Mouse (Mus musculus) CH12.LX (cell line): ENCODE measurements around the gene Adgrg6. TPM values are rescaled to one million over a fixed set of nuclear protein-coding genes. Genes with fewer than 3 reads are reported as not detected.

Experiments
- DNase-seq: peaks from one replicate; pipeline ENCODE4 v3.0.0-alpha.2; 2013; ENCODE audit errors: extremely low read depth
- H3K27ac ChIP-seq: 2 replicates; pipeline ENCODE4 v1.5.1; 2012; ENCODE audit warnings: low read depth, mild to moderate bottlenecking, control low read depth, moderate library complexity; ENCODE audit not compliant: insufficient read depth
- H3K27me3 ChIP-seq: replicated peaks from 2 replicates; pipeline ENCODE3; 2012; ENCODE audit warnings: inconsistent platforms
- H3K36me3 ChIP-seq, 2 experiments: replicated peaks in 1 of 2; 2 replicates each; pipeline versions ENCODE3 to v1.6.1; 2012; ENCODE audit warnings: inconsistent platforms in 1 of 2, low read length in 1 of 2, mild to moderate bottlenecking in 1 of 2, mixed read lengths in 1 of 2, moderate library complexity in 1 of 2; ENCODE audit not compliant: control insufficient read depth in 1 of 2, insufficient read depth in 1 of 2
- H3K4me1 ChIP-seq, 2 experiments: 2 replicates each; pipeline ENCODE4 v1.6.1; 2012; ENCODE audit warnings: inconsistent platforms in 1 of 2, moderate library complexity in 1 of 2; ENCODE audit not compliant: insufficient read depth in 2 of 2, control insufficient read depth in 1 of 2
- H3K4me2 ChIP-seq: 2 replicates; pipeline ENCODE4 v1.6.1; 2012; ENCODE audit warnings: low read depth, mild to moderate bottlenecking, control low read depth; ENCODE audit not compliant: poor library complexity, insufficient read depth, severe bottlenecking
- H3K4me3 ChIP-seq, 3 experiments: fragments of 150-350 bp in 1 of 3; sonication (generic) in 1 of 3; replicated peaks in 1 of 3; 2 replicates each; pipeline versions ENCODE3 to v1.5.1; 2011 to 2012; ENCODE audit warnings: low read depth in 2 of 3, low read length in 2 of 3, mild to moderate bottlenecking in 2 of 3, moderate library complexity in 2 of 3, control low read depth in 1 of 3, improper control_type of control experiment in 1 of 3, inconsistent platforms in 1 of 3, mixed read lengths in 1 of 3; ENCODE audit not compliant: poor library complexity in 1 of 3
- H3K79me2 ChIP-seq: replicated peaks from 2 replicates; pipeline ENCODE4 v1.6.1; 2012; ENCODE audit warnings: mild to moderate bottlenecking, moderate library complexity; ENCODE audit not compliant: control insufficient read depth, poor library complexity, insufficient read depth, severe bottlenecking; ENCODE audit errors: extremely low read depth
- H3K9ac ChIP-seq: 2 replicates; pipeline ENCODE4 v1.6.1; 2012; ENCODE audit warnings: low read depth, mild to moderate bottlenecking, control low read depth, moderate library complexity; ENCODE audit not compliant: insufficient read depth
- H3K9me3 ChIP-seq: replicated peaks from 2 replicates; pipeline ENCODE3; 2012; ENCODE audit warnings: low read length, inconsistent platforms, mixed read lengths
- BHLHE40 ChIP-seq: IDR thresholded peaks from 2 replicates; pipeline ENCODE4 v1.6.1; 2011; ENCODE audit warnings: mild to moderate bottlenecking, low read depth, low read length, improper control_type of control experiment
- CHD1 ChIP-seq: IDR thresholded peaks from 2 replicates; pipeline ENCODE4 v1.6.1; 2012; ENCODE audit warnings: low read depth, low read length, improper control_type of control experiment, inconsistent platforms
- CHD2 ChIP-seq: IDR thresholded peaks from 2 replicates; pipeline ENCODE4 v1.6.1; 2011; ENCODE audit warnings: low read length, improper control_type of control experiment
- CTCF ChIP-seq, 2 experiments: IDR thresholded peaks in 1 of 2; conservative IDR thresholded peaks in 1 of 2; 2 replicates each; pipeline ENCODE4 v1.5.1; 2011 to 2012; ENCODE audit warnings: low read depth in 2 of 2, low read length in 2 of 2, improper control_type of control experiment in 1 of 2, inconsistent platforms in 1 of 2, mild to moderate bottlenecking in 1 of 2, moderate library complexity in 1 of 2
- E2F4 ChIP-seq: IDR thresholded peaks from 2 replicates; pipeline ENCODE4 v1.6.1; 2011; ENCODE audit warnings: low read depth, low read length, improper control_type of control experiment; ENCODE audit not compliant: insufficient replicate concordance
- EP300 ChIP-seq: IDR thresholded peaks from 2 replicates; pipeline ENCODE4 v1.6.1; 2011; ENCODE audit warnings: low read length, improper control_type of control experiment
- ETS1 ChIP-seq: conservative IDR thresholded peaks from 2 replicates; pipeline ENCODE4 v1.6.1; 2012; ENCODE audit warnings: low read depth, mild to moderate bottlenecking, inconsistent platforms, low read length, improper control_type of control experiment, moderate library complexity
- GABPA ChIP-seq: IDR thresholded peaks from 2 replicates; pipeline ENCODE4 v1.6.1; 2012; ENCODE audit warnings: low read depth, low read length, improper control_type of control experiment, inconsistent platforms; ENCODE audit not compliant: insufficient replicate concordance
- HCFC1 ChIP-seq: IDR thresholded peaks from 2 replicates; pipeline ENCODE4 v1.6.1; 2012; ENCODE audit warnings: low read depth, mild to moderate bottlenecking, inconsistent platforms, low read length, improper control_type of control experiment
- IRF4 ChIP-seq: IDR thresholded peaks from 2 replicates; pipeline ENCODE4 v1.6.1; 2014; ENCODE audit warnings: low read depth, mild to moderate bottlenecking, inconsistent platforms, low read length, improper control_type of control experiment
- JUN ChIP-seq: IDR thresholded peaks from 2 replicates; pipeline ENCODE4 v1.6.1; 2011; ENCODE audit warnings: low read depth, mild to moderate bottlenecking, low read length, improper control_type of control experiment, moderate library complexity; ENCODE audit not compliant: insufficient read depth
- JUND ChIP-seq: conservative IDR thresholded peaks from 2 replicates; pipeline ENCODE4 v1.6.1; 2011; ENCODE audit warnings: low read depth, low read length, improper control_type of control experiment
- KAT2A ChIP-seq: IDR thresholded peaks from 2 replicates; pipeline ENCODE4 v1.6.1; 2012; ENCODE audit warnings: low read length, improper control_type of control experiment, inconsistent platforms; ENCODE audit not compliant: insufficient replicate concordance
- MAX ChIP-seq: IDR thresholded peaks from 2 replicates; pipeline ENCODE4 v1.6.1; 2011; ENCODE audit warnings: low read length, improper control_type of control experiment
- MAZ ChIP-seq: IDR thresholded peaks from 2 replicates; pipeline ENCODE4 v1.6.1; 2012; ENCODE audit warnings: low read depth, mild to moderate bottlenecking, inconsistent platforms, low read length, improper control_type of control experiment, moderate library complexity
- MXI1 ChIP-seq: IDR thresholded peaks from 2 replicates; pipeline ENCODE4 v1.6.1; 2011; ENCODE audit warnings: mild to moderate bottlenecking, low read depth, low read length, improper control_type of control experiment
- NELFE ChIP-seq: IDR thresholded peaks from 2 replicates; pipeline ENCODE4 v1.6.1; 2011; ENCODE audit warnings: low read depth, low read length, improper control_type of control experiment
- PAX5 ChIP-seq: IDR thresholded peaks from 2 replicates; pipeline ENCODE4 v1.6.1; 2012; ENCODE audit warnings: low read length, inconsistent platforms, mixed read lengths
- POLR2A ChIP-seq: IDR thresholded peaks from 2 replicates; pipeline ENCODE4 v1.6.1; 2011; ENCODE audit warnings: low read depth, mild to moderate bottlenecking, improper control_type of control experiment, low read length
- POLR2AphosphoS2 ChIP-seq: IDR thresholded peaks from 2 replicates; pipeline ENCODE4 v1.6.1; 2011; ENCODE audit warnings: low read depth, low read length, improper control_type of control experiment
- RAD21 ChIP-seq: IDR thresholded peaks from 2 replicates; pipeline ENCODE4 v1.6.1; 2011; ENCODE audit warnings: low read depth, mild to moderate bottlenecking, low read length, improper control_type of control experiment, moderate library complexity
- SIN3A ChIP-seq: IDR thresholded peaks from 2 replicates; pipeline ENCODE4 v1.6.1; 2012; ENCODE audit warnings: low read length, improper control_type of control experiment, inconsistent platforms
- SMC3 ChIP-seq: IDR thresholded peaks from 2 replicates; pipeline ENCODE4 v1.6.1; 2011; ENCODE audit warnings: low read depth, low read length, improper control_type of control experiment
- TBP ChIP-seq: conservative IDR thresholded peaks from 2 replicates; pipeline ENCODE4 v1.6.1; 2011; ENCODE audit warnings: low read depth, low read length, improper control_type of control experiment
- TCF12 ChIP-seq: IDR thresholded peaks from 2 replicates; pipeline ENCODE4 v1.6.1; 2014; ENCODE audit warnings: low read depth, mild to moderate bottlenecking, inconsistent platforms, low read length, improper control_type of control experiment
- UBTF ChIP-seq: IDR thresholded peaks from 2 replicates; pipeline ENCODE4 v1.6.1; 2012; ENCODE audit warnings: low read depth, mild to moderate bottlenecking, inconsistent platforms, low read length, improper control_type of control experiment, moderate library complexity
- USF1 ChIP-seq: IDR thresholded peaks from 2 replicates; pipeline ENCODE4 v1.6.1; 2014; ENCODE audit warnings: low read depth, mild to moderate bottlenecking, inconsistent platforms, low read length, improper control_type of control experiment
- USF2 ChIP-seq: conservative IDR thresholded peaks from 2 replicates; pipeline ENCODE4 v1.6.1; 2011; ENCODE audit warnings: low read depth, low read length, improper control_type of control experiment
- ZC3H11A ChIP-seq: IDR thresholded peaks from 2 replicates; pipeline ENCODE4 v1.6.1; 2012; ENCODE audit warnings: low read depth, mild to moderate bottlenecking, inconsistent platforms, low read length, improper control_type of control experiment
- ZKSCAN1 ChIP-seq: IDR thresholded peaks from 2 replicates; pipeline ENCODE4 v1.6.1; 2012; ENCODE audit warnings: low read depth, inconsistent platforms, low read length, improper control_type of control experiment, borderline replicate concordance
- ZMIZ1 ChIP-seq: IDR thresholded peaks from 2 replicates; pipeline ENCODE4 v1.6.1; 2012; ENCODE audit warnings: low read depth, mild to moderate bottlenecking, inconsistent platforms, low read length, improper control_type of control experiment
- ZNF384 ChIP-seq: IDR thresholded peaks from 2 replicates; pipeline ENCODE4 v1.6.1; 2012; ENCODE audit warnings: low read depth, low read length, improper control_type of control experiment, inconsistent platforms
- dilution Hi-C: fragments of 300-500 bp; cut with MboI; formaldehyde crosslinking; loops from 2 replicates; pipeline ENCODE4 v1.14.3; 2020; ENCODE audit warnings: low sequenced_read_pairs; ENCODE audit not compliant: extremely low pct_unique_long_range_greater_than_20kb, extremely low pct_ligation_motif_present
- in situ Hi-C: fragments of 300-500 bp; cut with MboI; formaldehyde crosslinking; loops from 3 replicates; pipeline ENCODE4 v1.14.3; 2019; ENCODE audit warnings: low sequenced_read_pairs, low pct_ligation_motif_present, low pct_unique_long_range_greater_than_20kb, mixed read lengths
- polyA plus RNA-seq: library from polyadenylated mRNA; unstranded; fragments of >175 nt; gene quantifications from 2 replicates; pipeline ENCODE4 v1.2.1, GENCODE M21; 2012; ENCODE audit warnings: low read depth; ENCODE audit not compliant: insufficient read length
- total RNA-seq, 2 experiments: library from RNA; depleted of rRNA; stranded (reverse); fragments of 300-350 nt in 1 of 2; fragments of >200 nt in 1 of 2; gene quantifications; 2 replicates each; pipeline ENCODE4 v1.2.3; 2012 to 2014

Gene Adgrg6
- total and polyA plus RNA-seq, 3 experiments, result not detected

DNA sequence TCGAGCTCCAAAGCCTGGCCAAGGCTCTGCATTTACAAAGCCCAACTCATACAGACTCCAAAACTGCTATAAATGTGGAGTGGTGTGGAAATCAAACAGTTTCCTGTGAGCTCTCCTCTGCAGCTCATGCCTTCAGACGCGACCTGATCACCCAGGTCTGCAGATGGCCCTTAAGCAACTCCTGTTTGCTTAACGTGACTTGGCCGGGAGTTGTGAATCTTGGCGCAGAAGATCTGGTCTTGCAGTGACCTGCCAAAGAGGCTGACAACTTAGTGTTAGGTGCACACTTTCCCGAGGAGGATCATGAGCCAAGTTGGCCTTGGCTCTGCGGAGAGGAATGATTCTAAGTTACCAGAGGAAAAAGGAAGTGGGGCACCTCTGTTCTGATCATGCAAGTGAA is 143.7 kb downstream of the Adgrg6 start:
- H3K27ac ChIP-seq, result no peak overlapping the region
- TF ChIP-seq USF1 (no peak), RAD21 (no peak), E2F4 (no peak), POLR2A (no peak), MXI1 (no peak), JUND (no peak), POLR2AphosphoS2 (no peak), ZKSCAN1 (no peak)

DNA sequence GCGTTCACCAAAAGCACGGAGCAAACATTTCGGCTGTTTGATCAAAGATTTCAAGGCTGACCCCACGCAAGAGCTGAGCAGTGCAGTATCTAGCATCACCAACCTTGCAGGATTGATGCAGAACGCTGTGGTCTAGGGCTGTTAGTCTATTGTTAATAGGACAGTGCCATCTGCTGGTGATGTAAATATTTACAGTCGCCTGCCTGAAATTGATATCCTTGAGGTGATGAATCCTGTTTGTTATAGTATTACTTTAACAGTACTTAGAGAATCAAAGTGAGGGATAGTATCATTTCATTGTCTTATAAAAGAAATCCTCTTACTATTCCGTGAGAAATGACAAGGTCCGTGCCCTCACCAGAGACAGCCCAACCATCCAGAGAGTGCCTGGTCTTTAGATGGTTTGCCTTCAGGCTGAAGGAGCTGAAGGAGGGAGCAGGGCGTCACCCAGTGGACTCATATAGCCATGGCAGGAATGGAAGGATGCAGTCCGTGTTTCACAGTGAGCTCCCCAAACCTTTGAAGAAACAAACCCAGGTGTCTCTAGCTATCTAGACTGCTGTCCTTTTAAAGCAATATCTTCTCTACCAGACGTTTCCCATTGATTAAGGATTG is 154.3 kb downstream of the Adgrg6 start:
- dilution Hi-C loops, result no loop called here
- peak; percentile 82 for TF ChIP-seq RAD21
- no peak for TF ChIP-seq MXI1
- no peak for TF ChIP-seq MAZ
- no peak for TF ChIP-seq USF2
- TF ChIP-seq MAX, result no peak
- TF ChIP-seq CHD1, result no peak
- TF ChIP-seq POLR2A, result no peak
- no peak for TF ChIP-seq HCFC1
- no peak for TF ChIP-seq TBP
- TF ChIP-seq CHD2, result no peak
- no peak for TF ChIP-seq BHLHE40
- no peak for TF ChIP-seq ZMIZ1
- no peak for TF ChIP-seq EP300
- no peak for TF ChIP-seq JUN
- no peak for TF ChIP-seq PAX5
- TF ChIP-seq ZNF384, result no peak
- no peak for TF ChIP-seq ETS1
- TF ChIP-seq ZKSCAN1, result no peak
- no peak for TF ChIP-seq SIN3A
- 0 out of 2 replicates have a peak, but pooled peaks have one; percentile 11 for TF ChIP-seq JUND
- TF ChIP-seq CTCF (conservative IDR thresholded peaks at IDR 0.05 in 1 of 2, IDR thresholded peaks at IDR 0.05 in 1 of 2; ENCODE audit: low read depth in 2 of 2, low read length in 2 of 2), result peak; percentile 41 to 71; a peak in 3 of 4 replicates
- TF ChIP-seq UBTF, result no peak
- no peak for TF ChIP-seq POLR2AphosphoS2
- no peak for TF ChIP-seq GABPA
- TF ChIP-seq KAT2A, result no peak
- TF ChIP-seq SMC3, result peak; percentile 62
- peak; percentile 31; the same call in 1 of the 2 replicates for TF ChIP-seq TCF12
- no peak for TF ChIP-seq NELFE
- no peak for TF ChIP-seq USF1
- peak; percentile 23 for TF ChIP-seq ZC3H11A
- TF ChIP-seq IRF4, result no peak

More for the DNA sequence above, 143.7 kb downstream of the Adgrg6 start:
- no peak overlapping the region for H3K9ac ChIP-seq
- DNase-seq, result no peak
- no peaks in the 10 kb centered on the region for H3K79me2 ChIP-seq
- H3K36me3 ChIP-seq, result no peaks in the 10 kb centered on the region
- no peaks in the 10 kb centered on the region for H3K9me3 ChIP-seq
- no peaks in the 10 kb centered on the region for H3K4me1 ChIP-seq
- peak overlapping the region; percentile 36; the same call in 1 of the 2 replicates for H3K4me2 ChIP-seq
- H3K4me3 ChIP-seq, result no peak overlapping the region
- dilution Hi-C loops (no loop called here), in situ Hi-C loops (no loop called here)
- no peaks in the 10 kb centered on the region for H3K27me3 ChIP-seq

More for the DNA sequence above, 154.3 kb downstream of the Adgrg6 start:
- Histone ChIP-seq H3K27me3 (no peaks in the 10 kb centered on the region), H3K4me1 (peaks cover 2 to 20% of the 10 kb centered on the region in 2 experiments; a peak in 3 of 4 replicates), H3K79me2 (no peaks in the 10 kb centered on the region), H3K9me3 (no peaks in the 10 kb centered on the region), H3K27ac (no peak overlapping the region), H3K4me2 (no peak overlapping the region), H3K4me3 (no peak overlapping the region), H3K36me3 (no peaks in the 10 kb centered on the region), H3K9ac (no peak overlapping the region)
- in situ Hi-C loops, result no loop called here
- peak; percentile 72 for DNase-seq
